Mouse (Mus musculus) testis, adult 2 months (tissue): ENCODE measurements at regions not wholly inside any gene's neighbourhood (a gene's known extent, or its start where the extent isn't known, plus 50 kb on each side); places are given as distances from the start of the nearest gene placed in this dataset.

Experiments
- CTCF ChIP-seq: fragments of 200-500 bp; IDR thresholded peaks from 2 replicates; pipeline ENCODE4 v1.5.1; 2012; ENCODE audit warnings: low read depth, mild to moderate bottlenecking, inconsistent platforms, low read length, moderate library complexity; ENCODE audit not compliant: control insufficient read depth, insufficient read depth, insufficient replicate concordance
- POLR2A ChIP-seq: fragments of 200-500 bp; IDR thresholded peaks from 2 replicates; pipeline ENCODE4 v1.6.1; 2012; ENCODE audit warnings: low read depth, mild to moderate bottlenecking, inconsistent platforms, low read length, moderate library complexity; ENCODE audit not compliant: control insufficient read depth

GRCm38 (mm10) chr1:88594484-88595254 lies 84.8 kb upstream of the Glrp1 start:
- no peak for TF ChIP-seq POLR2A
- TF ChIP-seq CTCF, result no peak
